Mouse (Mus musculus): ENCODE data around the gene Gatm. TPM values are rescaled to one million over a fixed set of nuclear protein-coding genes. Genes with fewer than 3 reads are reported as not detected.

Gatm gene
- polyA plus RNA-seq, 1 experiment from 2014 or later = 127 TPM

DNA sequence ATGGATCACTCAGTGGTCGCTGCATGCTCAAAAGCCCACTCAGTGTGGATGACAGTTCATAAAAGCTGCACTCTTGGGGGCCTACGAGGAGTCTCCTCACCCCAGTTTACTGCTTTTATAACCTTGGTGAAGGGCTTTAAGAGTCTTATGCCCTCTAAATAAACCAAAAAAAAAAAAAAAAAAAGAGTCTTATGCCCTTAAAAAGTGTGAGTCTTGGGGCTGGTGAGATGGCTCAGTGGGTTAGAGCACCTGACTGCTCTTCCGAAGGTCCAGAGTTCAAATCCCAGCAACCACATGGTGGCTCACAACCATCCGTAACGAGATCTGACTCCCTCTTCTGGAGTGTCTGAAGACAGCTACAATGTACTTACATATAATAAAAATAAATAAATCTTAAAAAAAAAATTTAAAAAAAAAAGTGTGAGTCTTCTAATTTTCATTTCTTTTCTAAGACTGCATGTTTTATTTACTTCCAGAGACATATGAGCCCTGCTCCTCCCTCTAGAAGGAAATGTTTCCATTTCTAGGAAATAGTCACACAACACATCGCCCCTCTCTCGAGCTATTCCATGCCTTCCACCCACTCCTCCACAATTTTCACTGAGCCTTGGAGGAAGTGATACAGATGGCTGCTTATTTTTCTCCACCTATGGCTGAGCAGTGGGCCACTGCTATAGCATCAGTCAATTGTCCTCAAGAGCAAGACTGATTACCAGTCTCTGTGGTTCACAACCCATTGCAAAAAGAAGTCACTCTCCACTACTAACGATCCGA is 10.4 kb upstream of the Gatm start:
- H3K27me3 ChIP-seq (replicated peaks; ENCODE audit: control insufficient read depth, insufficient read depth, low read length) = no peaks in the 10 kb centered on the region
- WGBS = 81% methylated on average over 8 of the region's 9 CpGs
- ATAC-seq (ENCODE audit: low read depth) = no peak
- no peak for DNase-seq (ENCODE audit: low spot score)
- no peaks in the 10 kb centered on the region for H3K4me1 ChIP-seq (ENCODE audit: control insufficient read depth, insufficient read depth, low read length)
- no peak overlapping the region for H3K4me3 ChIP-seq (ENCODE audit: low read depth, low read length)
- no peaks in the 10 kb centered on the region for H3K36me3 ChIP-seq (ENCODE audit: control insufficient read depth, insufficient read depth, low read length)
- no peak overlapping the region for H3K27ac ChIP-seq (replicated peaks; ENCODE audit: low read depth, low read length)
- H3K4me2 ChIP-seq (ENCODE audit: low read depth, low read length) = no peak overlapping the region
- H3K9ac ChIP-seq (ENCODE audit: low read depth, low read length) = no peak overlapping the region
- no peaks in the 10 kb centered on the region for H3K9me3 ChIP-seq (ENCODE audit: control insufficient read depth, low read length)

DNA sequence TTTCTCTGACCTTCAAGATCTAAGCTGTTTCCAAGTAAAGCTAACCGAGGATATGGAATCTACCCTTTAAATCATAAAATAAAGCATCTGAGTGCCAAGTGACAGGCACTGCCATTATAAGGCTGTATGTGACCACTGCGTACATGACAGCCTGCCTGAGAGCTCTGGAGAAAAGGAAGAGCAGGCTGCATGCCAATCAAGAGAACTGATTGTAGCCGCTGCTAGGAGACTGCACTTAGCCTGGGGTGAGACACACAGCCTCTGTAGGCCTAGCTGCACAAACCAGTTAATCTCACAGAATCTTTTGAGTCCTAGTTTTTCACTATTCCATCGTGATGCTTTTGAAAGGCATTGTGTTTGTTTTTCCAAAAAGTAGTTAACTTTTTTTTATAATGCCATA is 7.6 kb upstream of the Gatm start:
- H3K4me3 ChIP-seq (ENCODE audit: low read depth, low read length) = no peak overlapping the region

DNA sequence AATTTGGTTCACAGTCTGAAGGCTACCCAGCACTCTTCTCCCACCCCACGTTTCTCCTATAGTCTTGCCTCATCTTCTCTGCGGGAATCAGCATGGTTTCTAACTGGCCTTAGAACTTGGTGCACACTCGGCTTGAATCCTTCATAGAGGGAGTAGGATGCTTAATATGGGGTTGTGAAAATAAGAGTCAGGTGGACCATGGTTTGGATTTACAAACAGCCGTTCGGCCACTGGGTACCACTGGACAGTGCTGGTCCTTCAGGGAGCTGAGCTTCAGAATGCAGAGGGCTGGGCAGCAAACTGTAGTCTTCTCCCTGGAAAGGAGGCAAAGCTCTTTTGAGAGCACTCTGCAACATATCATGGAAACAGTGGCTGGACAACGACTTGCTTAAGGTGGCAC is 6.7 kb upstream of the Gatm start:
- Histone ChIP-seq H3K4me2 (ENCODE audit: low read depth, low read length) (no peak overlapping the region), H3K36me3 (ENCODE audit: control insufficient read depth, insufficient read depth, low read length) (no peaks in the 10 kb centered on the region), H3K9me3 (ENCODE audit: control insufficient read depth, low read length) (no peaks in the 10 kb centered on the region), H3K4me3 (ENCODE audit: low read depth, low read length) (no peak overlapping the region), H3K4me1 (ENCODE audit: control insufficient read depth, insufficient read depth, low read length) (no peaks in the 10 kb centered on the region), H3K27ac (replicated peaks; ENCODE audit: low read depth, low read length) (no peak overlapping the region), H3K9ac (ENCODE audit: low read depth, low read length) (no peak overlapping the region), H3K27me3 (replicated peaks; ENCODE audit: control insufficient read depth, insufficient read depth, low read length) (no peaks in the 10 kb centered on the region)
- no peak for DNase-seq (ENCODE audit: low spot score)
- no peak for ATAC-seq (ENCODE audit: low read depth)
- 76% methylated on average over 6 of the region's 6 CpGs for whole genome bisulfite sequencing

More for the DNA sequence above, 7.6 kb upstream of the Gatm start:
- H3K9ac ChIP-seq (ENCODE audit: low read depth, low read length) = no peak overlapping the region
- no peaks in the 10 kb centered on the region for H3K4me1 ChIP-seq (ENCODE audit: control insufficient read depth, insufficient read depth, low read length)
- no peak overlapping the region for H3K27ac ChIP-seq (replicated peaks; ENCODE audit: low read depth, low read length)
- ATAC-seq (ENCODE audit: low read depth) (no peak), DNase-seq (ENCODE audit: low spot score) (no peak)
- no peaks in the 10 kb centered on the region for H3K36me3 ChIP-seq (ENCODE audit: control insufficient read depth, insufficient read depth, low read length)
- H3K9me3 ChIP-seq (ENCODE audit: control insufficient read depth, low read length) = no peaks in the 10 kb centered on the region
- H3K4me2 ChIP-seq (ENCODE audit: low read depth, low read length) = no peak overlapping the region
- H3K27me3 ChIP-seq (replicated peaks; ENCODE audit: control insufficient read depth, insufficient read depth, low read length) = no peaks in the 10 kb centered on the region
- 54% methylated on average over 4 of the region's 4 CpGs for WGBS

DNA sequence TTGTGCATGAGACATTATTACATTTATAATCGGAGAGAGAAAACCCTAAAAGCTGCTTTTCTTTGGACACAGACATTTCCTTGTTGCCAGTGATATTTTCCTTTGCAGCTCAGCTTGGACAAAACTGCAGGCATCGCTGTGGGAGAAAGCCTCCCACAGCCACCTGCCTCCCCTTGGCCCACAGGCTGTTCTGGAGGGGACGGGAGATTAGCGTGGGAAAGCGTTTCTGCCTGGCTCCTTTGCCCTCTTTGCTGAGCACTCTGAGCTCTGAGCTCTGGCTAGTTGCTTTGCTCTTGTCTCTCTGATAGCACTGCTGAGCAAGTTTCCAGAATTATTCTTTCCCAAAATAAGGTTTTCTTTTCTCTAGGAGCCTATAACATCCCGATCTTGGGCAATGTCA is 5.1 kb upstream of the Gatm start:
- Histone ChIP-seq H3K9ac (ENCODE audit: low read depth, low read length) (no peak overlapping the region), H3K4me3 (ENCODE audit: low read depth, low read length) (no peak overlapping the region), H3K27me3 (replicated peaks; ENCODE audit: control insufficient read depth, insufficient read depth, low read length) (peaks cover 2% of the 10 kb centered on the region; the same call in 1 of the 2 replicates), H3K9me3 (ENCODE audit: control insufficient read depth, low read length) (no peaks in the 10 kb centered on the region), H3K27ac (replicated peaks; ENCODE audit: low read depth, low read length) (no peak overlapping the region), H3K4me1 (ENCODE audit: control insufficient read depth, insufficient read depth, low read length) (peaks cover 3% of the 10 kb centered on the region; the same call in 1 of the 2 replicates), H3K4me2 (ENCODE audit: low read depth, low read length) (no peak overlapping the region), H3K36me3 (ENCODE audit: control insufficient read depth, insufficient read depth, low read length) (no peaks in the 10 kb centered on the region)
- no peak for DNase-seq (ENCODE audit: low spot score)
- no peak for ATAC-seq (ENCODE audit: low read depth)
- WGBS = 66% methylated on average over 6 of the region's 6 CpGs

DNA sequence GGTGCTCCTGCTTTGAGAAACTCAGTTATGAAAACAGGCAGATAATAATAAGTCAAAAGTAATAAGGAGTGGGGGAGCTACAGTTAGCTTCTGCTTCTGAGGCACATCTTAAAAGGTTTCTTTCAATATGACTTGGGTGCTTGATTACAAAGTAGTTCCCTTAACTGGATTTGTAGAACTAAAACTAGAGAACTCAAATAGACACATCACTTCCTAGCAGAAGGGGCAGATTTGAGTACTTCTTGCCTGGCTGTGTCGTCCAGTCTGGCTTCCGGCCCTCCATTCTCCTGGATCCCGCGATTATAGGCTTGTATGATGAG is 511 bp upstream of the Gatm start:
- Histone ChIP-seq H3K27me3 (replicated peaks; ENCODE audit: control insufficient read depth, insufficient read depth, low read length) (peaks cover 6% of the 10 kb centered on the region), H3K27ac (replicated peaks; ENCODE audit: low read depth, low read length) (no peak overlapping the region), H3K9me3 (ENCODE audit: control insufficient read depth, low read length) (no peaks in the 10 kb centered on the region), H3K36me3 (ENCODE audit: control insufficient read depth, insufficient read depth, low read length) (no peaks in the 10 kb centered on the region), H3K9ac (ENCODE audit: low read depth, low read length) (no peak overlapping the region), H3K4me3 (ENCODE audit: low read depth, low read length) (peak overlapping the region; percentile 40), H3K4me1 (ENCODE audit: control insufficient read depth, insufficient read depth, low read length) (peaks cover 6% of the 10 kb centered on the region; the same call in 1 of the 2 replicates), H3K4me2 (ENCODE audit: low read depth, low read length) (peak overlapping the region; percentile 86; the same call in 1 of the 2 replicates)
- WGBS = 82% methylated on average over 4 of the region's 4 CpGs
- DNase-seq (ENCODE audit: low spot score) (no peak), ATAC-seq (ENCODE audit: low read depth) (no peak)

DNA sequence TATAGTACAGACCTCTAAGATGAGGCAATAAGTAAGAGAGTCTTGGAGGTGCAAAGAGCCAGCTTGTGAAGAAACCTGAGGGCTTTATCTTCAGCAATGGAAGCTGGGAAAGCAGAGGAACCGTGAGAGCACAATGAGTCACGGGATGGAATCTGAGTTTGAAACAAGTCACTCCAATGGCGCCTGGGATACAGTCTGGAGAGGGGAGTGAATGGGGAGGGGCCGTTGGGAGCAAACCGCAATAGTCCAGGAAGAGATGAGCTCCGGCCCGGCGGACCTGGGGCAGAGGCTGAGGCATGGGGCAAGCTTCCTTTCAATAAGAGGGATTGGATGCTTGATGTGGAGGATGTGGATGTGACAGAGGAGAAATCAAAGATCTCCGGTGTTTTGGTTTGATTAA is 2.3 kb downstream of the Gatm start:
- Histone ChIP-seq H3K4me1 (ENCODE audit: control insufficient read depth, insufficient read depth, low read length) (peaks cover 6% of the 10 kb centered on the region; the same call in 1 of the 2 replicates), H3K4me3 (ENCODE audit: low read depth, low read length) (no peak overlapping the region), H3K27me3 (replicated peaks; ENCODE audit: control insufficient read depth, insufficient read depth, low read length) (peaks cover 6% of the 10 kb centered on the region), H3K36me3 (ENCODE audit: control insufficient read depth, insufficient read depth, low read length) (no peaks in the 10 kb centered on the region), H3K4me2 (ENCODE audit: low read depth, low read length) (no peak overlapping the region), H3K27ac (replicated peaks; ENCODE audit: low read depth, low read length) (no peak overlapping the region), H3K9me3 (ENCODE audit: control insufficient read depth, low read length) (no peaks in the 10 kb centered on the region), H3K9ac (ENCODE audit: low read depth, low read length) (no peak overlapping the region)
- ATAC-seq (ENCODE audit: low read depth) = no peak
- 72% methylated on average over 9 of the region's 9 CpGs for WGBS
- DNase-seq (ENCODE audit: low spot score) = no peak

DNA sequence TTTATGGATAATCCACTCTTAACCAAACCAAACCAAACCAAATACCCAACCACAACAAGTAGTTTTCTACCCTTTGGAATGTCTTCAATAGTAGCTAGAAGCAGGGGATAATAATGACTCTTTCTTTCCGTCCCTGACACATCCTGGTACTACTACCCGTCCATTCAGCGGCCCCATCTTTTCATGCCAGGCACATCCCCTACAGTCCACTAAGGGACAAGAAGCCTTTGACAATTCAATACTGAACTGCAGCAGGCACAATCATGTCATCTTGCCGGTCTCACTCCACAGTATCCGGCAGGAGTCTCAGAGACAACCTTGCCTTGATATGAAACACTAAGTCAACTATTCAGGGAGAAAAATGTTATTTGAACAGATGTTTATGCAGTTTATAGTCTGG is 5.3 kb downstream of the Gatm start:
- Histone ChIP-seq H3K4me3 (ENCODE audit: low read depth, low read length) (no peak overlapping the region), H3K4me2 (ENCODE audit: low read depth, low read length) (no peak overlapping the region), H3K9ac (ENCODE audit: low read depth, low read length) (no peak overlapping the region), H3K9me3 (ENCODE audit: control insufficient read depth, low read length) (no peaks in the 10 kb centered on the region), H3K27ac (replicated peaks; ENCODE audit: low read depth, low read length) (no peak overlapping the region), H3K27me3 (replicated peaks; ENCODE audit: control insufficient read depth, insufficient read depth, low read length) (no peaks in the 10 kb centered on the region; the same call in 1 of the 2 replicates), H3K36me3 (ENCODE audit: control insufficient read depth, insufficient read depth, low read length) (no peaks in the 10 kb centered on the region), H3K4me1 (ENCODE audit: control insufficient read depth, insufficient read depth, low read length) (no peaks in the 10 kb centered on the region)
- WGBS = 79% methylated on average over 5 of the region's 5 CpGs
- DNase-seq (ENCODE audit: low spot score) (no peak), ATAC-seq (ENCODE audit: low read depth) (no peak)

DNA sequence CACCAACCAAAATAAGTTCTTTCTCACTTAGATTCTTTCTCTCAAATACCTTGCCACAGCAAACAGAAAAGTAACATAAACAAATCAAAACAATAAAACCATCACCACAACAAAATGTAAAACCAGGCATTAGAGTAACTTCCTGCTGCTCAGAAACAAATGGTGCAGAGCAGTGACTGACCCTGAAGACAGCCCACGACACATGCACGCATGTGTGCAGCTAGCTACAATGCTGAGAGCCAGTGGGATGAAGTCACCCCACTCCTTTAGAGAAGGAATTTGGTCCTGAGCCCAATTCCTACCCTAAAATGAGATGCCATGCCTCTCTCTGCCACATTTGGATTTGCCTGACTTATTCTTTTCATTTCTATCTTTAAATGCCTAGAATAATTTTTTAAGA is 9.7 kb downstream of the Gatm start:
- Histone ChIP-seq H3K4me2 (ENCODE audit: low read depth, low read length) (no peak overlapping the region), H3K9ac (ENCODE audit: low read depth, low read length) (no peak overlapping the region), H3K27me3 (replicated peaks; ENCODE audit: control insufficient read depth, insufficient read depth, low read length) (no peaks in the 10 kb centered on the region), H3K4me3 (ENCODE audit: low read depth, low read length) (no peak overlapping the region), H3K36me3 (ENCODE audit: control insufficient read depth, insufficient read depth, low read length) (no peaks in the 10 kb centered on the region), H3K9me3 (ENCODE audit: control insufficient read depth, low read length) (no peaks in the 10 kb centered on the region), H3K4me1 (ENCODE audit: control insufficient read depth, insufficient read depth, low read length) (no peaks in the 10 kb centered on the region), H3K27ac (replicated peaks; ENCODE audit: low read depth, low read length) (no peak overlapping the region)
- no peak for ATAC-seq (ENCODE audit: low read depth)
- 80% methylated on average over 2 of the region's 2 CpGs for WGBS
- no peak for DNase-seq (ENCODE audit: low spot score)

DNA sequence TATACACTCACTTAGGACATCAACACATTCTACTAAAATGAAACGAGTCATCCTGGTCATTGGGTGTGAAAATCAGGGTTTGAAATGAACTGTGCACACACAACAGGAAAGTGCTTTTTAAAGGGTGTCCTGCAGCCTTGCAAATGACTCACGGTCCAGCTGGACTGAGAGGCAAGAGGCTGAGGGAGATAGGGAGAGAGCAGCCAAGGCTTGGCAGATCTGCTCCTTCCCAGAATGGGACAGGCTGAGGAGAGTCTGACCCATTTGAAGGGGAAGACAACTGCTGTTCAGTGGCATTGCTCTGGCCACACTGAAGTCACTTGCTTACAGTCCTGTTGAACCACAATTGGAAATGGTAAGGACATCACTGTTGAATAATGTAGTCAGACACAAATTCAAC is 11.4 kb downstream of the Gatm start:
- DNase-seq (ENCODE audit: low spot score) = no peak
- H3K9ac ChIP-seq (ENCODE audit: low read depth, low read length) = no peak overlapping the region
- no peak overlapping the region for H3K4me3 ChIP-seq (ENCODE audit: low read depth, low read length)
- ATAC-seq (ENCODE audit: low read depth) = no peak
- no peaks in the 10 kb centered on the region for H3K36me3 ChIP-seq (ENCODE audit: control insufficient read depth, insufficient read depth, low read length)
- H3K4me2 ChIP-seq (ENCODE audit: low read depth, low read length) = no peak overlapping the region
- WGBS = 80% methylated on average over 2 of the region's 2 CpGs
- no peaks in the 10 kb centered on the region for H3K4me1 ChIP-seq (ENCODE audit: control insufficient read depth, insufficient read depth, low read length)
- no peaks in the 10 kb centered on the region for H3K9me3 ChIP-seq (ENCODE audit: control insufficient read depth, low read length)
- H3K27me3 ChIP-seq (replicated peaks; ENCODE audit: control insufficient read depth, insufficient read depth, low read length) = no peaks in the 10 kb centered on the region
- no peak overlapping the region for H3K27ac ChIP-seq (replicated peaks; ENCODE audit: low read depth, low read length)

All from embryonic facial prominence, embryonic 14.5 days (tissue).